Mouse (Mus musculus) embryonic fibroblast, embryonic 13.5 days (primary cell): ENCODE results near the gene Churc1. TPM values are rescaled to one million over a fixed set of nuclear protein-coding genes. Genes with fewer than 3 reads are reported as not detected.

Experiments
- H3K27ac ChIP-seq: 2 replicates; pipeline ENCODE4 v1.5.1; 2012; ENCODE audit warnings: low read length, control low read depth, inconsistent platforms; ENCODE audit not compliant: insufficient read depth
- H3K4me1 ChIP-seq: 2 replicates; pipeline ENCODE4 v1.6.1; 2011; ENCODE audit warnings: low read length; ENCODE audit not compliant: control insufficient read depth, insufficient read depth
- H3K4me3 ChIP-seq: 2 replicates; pipeline ENCODE4 v1.5.1; 2011; ENCODE audit warnings: mild to moderate bottlenecking, control low read depth, low read length; ENCODE audit not compliant: insufficient read depth
- CTCF ChIP-seq: IDR thresholded peaks from 2 replicates; pipeline ENCODE4 v1.5.1; 2011; ENCODE audit warnings: mild to moderate bottlenecking, control low read depth, low read length, moderate library complexity, borderline replicate concordance; ENCODE audit not compliant: insufficient read depth
- POLR2A ChIP-seq: IDR thresholded peaks from 2 replicates; pipeline ENCODE4 v1.6.1; 2011; ENCODE audit warnings: low read depth, mild to moderate bottlenecking, control low read depth, low read length, moderate library complexity
- polyA plus RNA-seq: library from polyadenylated mRNA; stranded (reverse); fragments of >200 nt; gene quantifications from 2 replicates; pipeline ENCODE4 v1.2.4, GENCODE M21; 2011; ENCODE audit warnings: low read depth; ENCODE audit not compliant: missing spikeins, insufficient read length

Gene Churc1
- polyA plus RNA-seq, 1 experiment = 43.3 TPM

DNA sequence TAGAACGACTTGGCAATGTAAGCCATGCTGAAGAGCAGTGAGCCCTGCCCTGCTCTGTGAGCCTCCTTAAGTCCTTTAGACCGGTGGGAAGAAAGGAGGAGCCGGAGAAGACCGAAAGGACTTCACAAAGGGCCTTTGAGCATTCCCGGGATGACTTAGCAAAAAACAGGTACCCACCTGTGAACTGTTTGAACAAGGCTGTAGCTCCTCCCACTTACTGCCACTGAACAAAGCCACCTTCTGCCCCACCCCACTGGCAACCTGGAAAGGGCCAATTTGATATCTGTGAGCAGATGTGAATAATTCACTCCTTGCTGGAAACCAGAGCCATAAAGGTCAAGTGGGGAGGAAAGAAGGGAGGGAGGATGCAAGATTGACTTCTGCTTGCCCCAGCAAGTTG lies 30.0 kb downstream of the Churc1 start, which contains the start of gene Gpx2:
Gpx2 (minus strand) TSS at position 205 of the 400 bp plus-strand sequence.
- no peak within 1 kb of the TSS for H3K4me3 ChIP-seq
- TF ChIP-seq CTCF (no peak), POLR2A (no peak)
- no peak within 1 kb of the TSS for H3K27ac ChIP-seq
- H3K4me1 ChIP-seq = no peaks in the 10 kb centered on the region

DNA sequence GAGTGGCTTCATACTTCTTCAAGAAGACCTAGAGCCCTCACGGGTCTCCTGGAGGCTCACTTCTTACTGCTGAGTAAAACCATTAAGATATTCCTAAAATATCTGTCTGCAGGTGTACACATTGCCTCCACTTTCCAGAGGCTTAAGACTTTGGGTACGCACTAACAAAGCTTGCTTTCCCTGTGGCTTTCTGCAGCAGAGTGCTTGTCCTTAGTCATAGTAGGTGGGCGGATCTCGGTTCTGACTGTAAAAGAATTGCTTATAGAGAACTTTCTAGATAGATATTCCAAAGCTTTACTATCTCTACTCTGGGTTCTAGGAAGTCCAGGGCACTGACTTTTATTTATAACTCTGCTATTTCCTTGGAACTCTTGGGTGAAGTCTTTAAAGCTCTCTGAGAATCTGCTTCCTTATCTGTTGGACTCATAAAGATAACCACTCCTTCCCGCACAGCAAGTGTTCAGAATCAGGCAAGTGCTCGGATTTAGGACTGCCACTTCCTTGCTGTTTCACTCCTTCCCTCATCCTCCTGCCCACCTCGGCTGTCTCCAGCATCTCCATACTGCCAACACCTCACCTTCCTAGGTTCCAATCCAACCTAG lies 31.7 kb downstream of the Churc1 start:
- Histone ChIP-seq H3K4me1 (no peaks in the 10 kb centered on the region), H3K27ac (no peak overlapping the region), H3K4me3 (no peak overlapping the region)
- TF ChIP-seq POLR2A (no peak), CTCF (no peak)

DNA sequence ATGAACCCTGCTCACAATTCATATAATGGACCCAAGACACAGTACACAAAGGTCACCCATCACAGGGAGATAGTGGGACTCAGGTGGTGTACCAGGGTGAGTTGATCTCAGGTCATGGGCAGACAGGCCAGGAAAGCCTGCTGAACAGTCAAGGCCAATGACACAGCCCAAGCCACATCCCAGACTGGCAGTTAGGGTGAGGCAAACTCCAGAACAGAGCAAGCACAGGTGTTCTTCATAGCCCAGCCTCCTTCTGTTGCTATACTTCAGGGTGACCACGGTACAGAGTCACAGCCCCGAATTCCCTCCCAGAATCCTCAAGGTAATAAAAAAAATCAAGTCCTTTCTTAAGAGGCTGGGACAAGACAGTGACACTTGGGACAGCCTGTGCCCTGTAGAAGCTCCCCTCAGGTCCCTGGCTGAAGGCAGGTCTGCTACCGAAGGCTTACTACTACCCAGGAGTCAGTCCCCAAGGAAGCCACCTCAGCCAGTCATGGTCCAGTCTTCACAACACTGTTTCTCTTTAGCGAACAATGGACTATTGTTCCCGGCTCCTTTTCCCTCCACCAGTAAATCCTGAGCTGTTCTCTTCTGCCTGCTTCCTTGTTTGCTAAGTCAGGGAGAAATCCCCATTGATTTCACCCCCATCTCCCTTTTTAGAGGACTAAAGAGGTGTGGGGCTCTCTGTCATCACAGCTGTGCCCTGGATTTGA lies 32.8 kb downstream of the Churc1 start:
- Histone ChIP-seq H3K27ac (no peak overlapping the region), H3K4me3 (no peak overlapping the region), H3K4me1 (no peaks in the 10 kb centered on the region)
- TF ChIP-seq POLR2A (no peak), CTCF (no peak)

GRCm38 (mm10) chr12:76803028-76803427 lies 37.7 kb downstream of the Churc1 start:
- Histone ChIP-seq H3K27ac (no peak overlapping the region), H3K4me1 (0 out of 2 replicates have a peak, but pooled peaks cover 4% of the 10 kb centered on the region), H3K4me3 (no peak overlapping the region)
- no peak for TF ChIP-seq CTCF
- no peak for TF ChIP-seq POLR2A

- no peak for TF ChIP-seq POLR2A
- TF ChIP-seq CTCF = peak; percentile 24; the same call in 1 of the 2 replicates
- Histone ChIP-seq H3K4me3 (no peak overlapping the region), H3K4me1 (0 out of 2 replicates have a peak, but pooled peaks cover 4% of the 10 kb centered on the region), H3K27ac (no peak overlapping the region)
Observed at GRCm38 (mm10) chr12:76803700-76804252, 38.4 kb downstream of the Churc1 start.

- Histone ChIP-seq H3K27ac (no peak overlapping the region), H3K4me3 (no peak overlapping the region), H3K4me1 (0 out of 2 replicates have a peak, but pooled peaks cover 4% of the 10 kb centered on the region)
- TF ChIP-seq CTCF = no peak
- no peak for TF ChIP-seq POLR2A
Observed at GRCm38 (mm10) chr12:76805056-76805811, 39.9 kb downstream of the Churc1 start.

- H3K4me3 ChIP-seq = no peak overlapping the region
- H3K4me1 ChIP-seq = 0 out of 2 replicates have a peak, but pooled peaks cover 4% of the 10 kb centered on the region
- no peak overlapping the region for H3K27ac ChIP-seq
- TF ChIP-seq POLR2A (no peak), CTCF (no peak)
Observed at GRCm38 (mm10) chr12:76807796-76808195, 42.5 kb downstream of the Churc1 start.

DNA sequence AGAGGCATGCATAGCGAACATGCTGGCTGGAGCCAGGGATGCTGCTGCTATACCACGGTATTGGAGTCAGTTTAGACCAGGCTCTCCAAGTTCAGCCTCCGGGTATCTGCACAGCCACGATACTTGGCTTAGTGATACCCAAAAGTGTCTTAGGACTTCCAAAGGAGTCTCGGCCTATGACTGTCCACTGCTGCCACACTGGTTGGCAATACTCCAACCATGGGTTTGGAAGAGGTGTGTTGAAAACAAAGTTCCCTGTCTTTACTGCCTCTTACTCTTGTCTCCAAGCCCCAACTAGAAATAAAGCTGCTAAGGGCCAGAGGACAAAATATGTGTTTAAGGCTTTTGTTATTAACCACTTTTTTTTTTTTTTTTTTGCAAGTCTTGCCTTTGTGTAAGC lies 45.2 kb downstream of the Churc1 start:
- no peak overlapping the region for H3K27ac ChIP-seq
- no peak for TF ChIP-seq POLR2A
- TF ChIP-seq CTCF = no peak
- H3K4me1 ChIP-seq = 0 out of 2 replicates have a peak, but pooled peaks cover under 1% of the 10 kb centered on the region
- no peak overlapping the region for H3K4me3 ChIP-seq

DNA sequence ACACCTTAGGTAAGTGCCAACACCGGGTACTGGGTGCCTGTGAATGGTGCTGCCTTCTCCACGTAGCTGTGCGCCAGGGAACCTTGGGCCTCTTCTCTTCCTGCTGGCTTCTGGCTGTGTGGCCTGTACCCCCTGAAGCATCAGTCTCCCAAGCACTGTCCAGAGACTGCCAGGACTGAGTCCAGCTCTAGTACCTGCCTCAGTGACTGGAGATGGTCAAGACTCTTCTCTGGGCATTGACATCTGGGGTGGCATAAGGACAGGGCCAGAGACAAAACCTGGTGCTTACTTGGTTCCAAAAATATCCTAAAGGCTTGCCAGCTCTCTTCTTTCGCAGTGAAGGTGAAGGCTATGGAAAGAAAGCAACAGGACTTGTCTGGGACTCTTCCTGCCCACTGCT lies 45.7 kb downstream of the Churc1 start:
- TF ChIP-seq POLR2A = no peak
- H3K4me3 ChIP-seq = no peak overlapping the region
- no peaks in the 10 kb centered on the region for H3K4me1 ChIP-seq
- H3K27ac ChIP-seq = no peak overlapping the region
